Mouse (Mus musculus): ENCODE data around the gene Snrnp25. TPM values are rescaled to one million over a fixed set of nuclear protein-coding genes. Genes with fewer than 3 reads are reported as not detected.

Snrnp25 gene
- total RNA-seq, 2 experiments from 2014 or later: 23.9 to 26.5 TPM

GRCm38 (mm10) chr11:32243205-32243955 is 38.2 kb downstream of the Snrnp25 start:
- DNase-seq: no peak

GRCm38 (mm10) chr11:32244064-32244463 is 38.8 kb downstream of the Snrnp25 start:
- DNase-seq: no peak

GRCm38 (mm10) chr11:32244617-32245016 is 39.4 kb downstream of the Snrnp25 start:
- no peak for DNase-seq

GRCm38 (mm10) chr11:32245614-32246013 is 40.4 kb downstream of the Snrnp25 start:
- no peak for DNase-seq

GRCm38 (mm10) chr11:32247068-32247467 is 41.9 kb downstream of the Snrnp25 start:
- DNase-seq: no peak

- no peak for DNase-seq
These were observed 43.1 kb downstream of the Snrnp25 start for GRCm38 (mm10) chr11:32248350-32248749.

GRCm38 (mm10) chr11:32250880-32251763 is 45.9 kb downstream of the Snrnp25 start:
- no peak for DNase-seq

GRCm38 (mm10) chr11:32253121-32253520 is 47.9 kb downstream of the Snrnp25 start:
- no peak for DNase-seq

- no peak for DNase-seq
These were observed 50.9 kb downstream of the Snrnp25 start for GRCm38 (mm10) chr11:32256146-32256545.

- no peak for DNase-seq
These were observed 51.4 kb downstream of the Snrnp25 start for GRCm38 (mm10) chr11:32256566-32256965.

Other genes with a start within 250 kb of the Snrnp25 start
- gene 4930524B15Rik, start 239.8 kb upstream of the Snrnp25 start, total RNA-seq (2021): not detected
- gene Nsg2, start 205.0 kb upstream of the Snrnp25 start, total RNA-seq (2021): 10 to 100 TPM; 28.7 to 37.4 TPM
- gene Il9r, start 5.1 kb upstream of the Snrnp25 start, total RNA-seq (2021): under 1 TPM; 0.30 to 0.82 TPM
- gene Rhbdf1, start 16.9 kb downstream of the Snrnp25 start, total RNA-seq (2021): 10 to 100 TPM; 25.0 to 29.1 TPM
- 10 to 100 TPM; 21.0 to 22.3 TPM for gene Mpg, start 21.1 kb downstream of the Snrnp25 start, total RNA-seq (2021)
- gene Nprl3, start 62.3 kb downstream of the Snrnp25 start, total RNA-seq (2021): 10 to 100 TPM; 36.9 to 50.1 TPM
- not detected for gene Hba-x, start 71.0 kb downstream of the Snrnp25 start, total RNA-seq (2021)
- 1,000 to 10,000 TPM; 3,856 to 4,787 TPM for gene Hba-a1, start 78.1 kb downstream of the Snrnp25 start, total RNA-seq (2021)
- gene Hbq1b, start 81.5 kb downstream of the Snrnp25 start, total RNA-seq (2021): 1 to 10 TPM in 1 of 2 experiments, under 1 TPM in 1; 0.87 to 2.2 TPM
- 1,000 to 10,000 TPM; 3,094 to 3,969 TPM for gene Hba-a2, start 91.1 kb downstream of the Snrnp25 start, total RNA-seq (2021)
- not detected for gene Hbq1a, start 94.7 kb downstream of the Snrnp25 start, total RNA-seq (2021)
- gene Sh3pxd2b, start 142.4 kb downstream of the Snrnp25 start, total RNA-seq (2021): 10 to 100 TPM; 14.9 to 17.2 TPM
- 10 to 100 TPM; 19.0 to 21.0 TPM for gene Ubtd2, start 250.0 kb downstream of the Snrnp25 start, total RNA-seq (2021)